Mouse (Mus musculus) brown adipose tissue, adult 24 weeks (tissue): ENCODE data around the gene Lrrc3. TPM values are rescaled to one million over a fixed set of nuclear protein-coding genes. Genes with fewer than 3 reads are reported as not detected.
"Not testable (repeated sequence)": the region's sequence is repeated elsewhere in the genome, so short reads cannot be mapped to it uniquely, and the experiment has no call there.

Source experiments
- H3K27ac ChIP-seq: fragments of 200-500 bp; replicated peaks from 2 replicates; pipeline ENCODE4 v1.5.1; 2012; ENCODE audit warnings: low read depth, mild to moderate bottlenecking, low read length
- H3K4me1 ChIP-seq: fragments of 200-500 bp; 2 replicates; pipeline ENCODE4 v1.6.1; 2012; ENCODE audit warnings: low read length, mixed read lengths; ENCODE audit not compliant: control insufficient read depth, insufficient read depth, insufficient read length
- H3K4me3 ChIP-seq: fragments of 200-500 bp; 2 replicates; pipeline ENCODE4 v1.5.1; 2012; ENCODE audit warnings: low read depth, mild to moderate bottlenecking, low read length, moderate library complexity; ENCODE audit not compliant: insufficient read depth
- polyA plus RNA-seq: library from polyadenylated mRNA; stranded (reverse); fragments of >200 nt; gene quantifications from 2 replicates; pipeline ENCODE4 v1.2.4, GENCODE M21; 2012; ENCODE audit not compliant: missing spikeins, insufficient read depth, insufficient read length

Lrrc3 gene
- 0.33 TPM in 1 of 2 replicates, not detected in the other for polyA plus RNA-seq

DNA sequence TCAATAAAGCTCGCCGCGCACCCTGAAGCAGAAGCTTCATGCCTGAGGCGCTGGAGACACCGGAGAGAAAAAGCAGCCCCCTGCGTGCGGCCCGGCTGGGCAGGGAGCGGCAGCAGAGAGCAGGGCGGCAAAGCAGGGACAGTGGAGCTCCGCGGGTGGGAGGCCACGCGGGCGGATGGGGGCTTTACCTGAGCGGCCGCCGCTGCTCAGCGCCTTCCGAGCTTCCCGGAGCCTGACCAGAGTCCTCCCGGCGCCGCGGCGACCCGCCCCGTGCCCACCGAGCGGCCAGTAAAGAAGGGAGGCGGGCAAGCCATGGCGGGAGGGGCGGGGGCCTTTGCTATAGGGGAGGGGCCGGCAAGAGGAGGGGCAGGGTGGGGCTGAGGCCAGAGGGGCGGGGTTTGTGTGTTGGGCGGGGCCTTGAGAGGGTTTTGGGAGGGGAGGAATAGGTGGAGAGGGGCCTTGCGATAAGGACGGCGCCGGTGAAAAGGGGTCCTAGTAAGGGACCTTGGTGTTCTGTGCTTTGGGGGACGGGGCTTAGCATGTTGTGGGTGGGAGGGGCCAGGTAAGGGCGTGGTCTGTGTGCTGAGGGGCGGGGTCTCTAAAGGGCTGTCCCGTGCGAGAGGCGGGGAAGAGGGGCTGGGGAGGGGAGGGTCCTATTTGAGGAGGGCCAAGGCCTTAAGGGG lies at the start of gene Lrrc3:
TSS of gene Lrrc3 (minus strand) at position 326 of the 683 bp plus-strand sequence.
- Histone ChIP-seq H3K27ac (no peak within 1 kb of the TSS), H3K4me1 (no peaks in the 10 kb centered on the region; the same call in 1 of the 2 replicates), H3K4me3 (peak within 1 kb of the TSS; percentile 55)

- H3K27ac ChIP-seq, H3K4me1 ChIP-seq, H3K4me3 ChIP-seq: not testable (repeated sequence)
Observed at GRCm38 (mm10) chr10:77950468-77950867, 48.1 kb upstream of the Lrrc3 start.

- H3K27ac ChIP-seq = no peak overlapping the region
- no peak overlapping the region for H3K4me3 ChIP-seq
- H3K4me1 ChIP-seq = no peaks in the 10 kb centered on the region
Observed at GRCm38 (mm10) chr10:77939685-77940084, 37.3 kb upstream of the Lrrc3 start.

- Histone ChIP-seq H3K4me3 (no peak overlapping the region), H3K27ac (no peak overlapping the region), H3K4me1 (no peaks in the 10 kb centered on the region)
Observed at GRCm38 (mm10) chr10:77927375-77927774, 25.0 kb upstream of the Lrrc3 start.

DNA sequence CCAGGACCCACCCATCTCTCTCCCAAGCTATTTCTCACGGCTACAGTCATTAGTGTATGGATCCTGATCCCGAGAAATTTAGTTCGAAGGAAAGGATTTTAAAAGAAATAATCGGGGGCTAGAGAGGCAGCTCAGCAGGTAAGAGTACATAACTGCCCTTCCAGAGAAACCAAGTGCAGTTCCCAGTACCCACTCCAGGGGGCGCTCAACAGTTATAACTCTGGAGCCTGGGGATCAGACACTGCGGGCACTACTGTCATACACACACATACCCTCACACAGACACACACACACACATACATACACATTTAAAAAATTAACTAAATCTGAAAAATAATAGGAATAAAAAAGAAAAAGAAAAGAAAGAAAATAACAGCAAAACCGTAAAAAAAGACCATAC lies 23.8 kb upstream of the Lrrc3 start:
- no peak overlapping the region for H3K27ac ChIP-seq
- H3K4me1 ChIP-seq = no peaks in the 10 kb centered on the region
- H3K4me3 ChIP-seq = no peak overlapping the region

DNA sequence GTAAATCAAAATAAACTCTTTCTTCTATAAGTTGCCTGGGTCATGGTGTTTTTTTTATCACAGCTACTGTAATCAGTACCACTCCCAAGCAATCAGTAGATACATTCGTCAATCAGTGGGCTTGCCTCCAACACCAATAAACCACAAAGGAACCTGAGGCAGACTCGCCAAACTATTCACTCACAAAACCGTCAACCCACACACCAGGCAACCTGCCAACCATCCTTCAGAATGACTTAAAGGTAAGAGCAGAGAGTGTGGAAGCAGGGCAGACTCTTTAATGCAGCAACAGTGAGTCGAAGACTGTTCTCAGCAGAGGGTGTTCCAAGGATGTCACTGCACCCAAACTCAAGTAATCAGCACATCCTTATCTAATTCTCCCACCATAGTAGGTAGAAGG lies 20.3 kb upstream of the Lrrc3 start:
- H3K4me1 ChIP-seq = no peaks in the 10 kb centered on the region
- no peak overlapping the region for H3K27ac ChIP-seq
- no peak overlapping the region for H3K4me3 ChIP-seq

DNA sequence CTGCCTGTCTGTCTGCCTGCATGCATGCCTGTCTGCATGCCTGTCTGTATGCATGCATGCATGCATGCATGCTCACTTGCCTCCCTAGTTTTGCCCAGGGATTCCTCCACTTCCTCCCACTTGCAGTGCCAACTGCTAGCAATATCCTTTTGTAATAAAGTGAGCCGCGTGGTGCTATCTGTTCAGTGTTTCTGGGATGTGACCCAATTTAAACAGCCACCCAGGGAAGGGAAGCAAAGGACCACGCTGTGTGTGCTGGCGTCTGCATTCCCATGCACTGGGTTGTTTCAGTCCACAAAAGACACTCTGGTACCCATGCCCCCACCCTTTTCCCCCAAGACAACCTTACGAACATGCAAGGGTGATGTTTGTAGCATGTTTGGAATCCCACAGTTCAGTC lies 18.7 kb upstream of the Lrrc3 start:
- Histone ChIP-seq H3K27ac (no peak overlapping the region), H3K4me3 (no peak overlapping the region), H3K4me1 (no peaks in the 10 kb centered on the region)

GRCm38 (mm10) chr10:77916636-77917335 lies 14.4 kb upstream of the Lrrc3 start:
- Histone ChIP-seq H3K27ac (no peak overlapping the region), H3K4me3 (no peak overlapping the region), H3K4me1 (0 out of 2 replicates have a peak, but pooled peaks cover 3% of the 10 kb centered on the region)

DNA sequence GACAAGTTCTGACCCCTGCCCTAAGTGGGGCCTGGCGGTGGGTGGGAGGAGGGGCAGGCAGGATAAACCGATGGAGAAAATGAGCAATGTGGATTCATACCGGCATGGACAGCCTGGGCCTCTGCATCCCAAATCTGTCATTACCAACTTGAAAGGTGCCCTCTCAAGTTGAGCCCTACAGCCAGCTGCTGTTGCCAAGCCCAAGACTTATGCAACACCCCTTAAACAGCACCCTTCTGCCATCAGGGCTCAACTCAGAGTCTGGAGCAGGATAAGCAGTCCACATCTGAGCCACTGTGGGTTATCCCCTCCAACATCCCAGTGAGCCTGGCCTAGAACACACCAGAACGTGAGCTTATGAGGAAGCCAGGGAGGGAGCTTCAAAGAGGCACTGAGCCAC lies 11.0 kb upstream of the Lrrc3 start:
- Histone ChIP-seq H3K4me1 (0 out of 2 replicates have a peak, but pooled peaks cover 3% of the 10 kb centered on the region), H3K4me3 (no peak overlapping the region), H3K27ac (no peak overlapping the region)

- Histone ChIP-seq H3K4me1 (0 out of 2 replicates have a peak, but pooled peaks cover 3% of the 10 kb centered on the region), H3K27ac (no peak overlapping the region), H3K4me3 (no peak overlapping the region)
Observed at GRCm38 (mm10) chr10:77912605-77913004, 10.3 kb upstream of the Lrrc3 start.

DNA sequence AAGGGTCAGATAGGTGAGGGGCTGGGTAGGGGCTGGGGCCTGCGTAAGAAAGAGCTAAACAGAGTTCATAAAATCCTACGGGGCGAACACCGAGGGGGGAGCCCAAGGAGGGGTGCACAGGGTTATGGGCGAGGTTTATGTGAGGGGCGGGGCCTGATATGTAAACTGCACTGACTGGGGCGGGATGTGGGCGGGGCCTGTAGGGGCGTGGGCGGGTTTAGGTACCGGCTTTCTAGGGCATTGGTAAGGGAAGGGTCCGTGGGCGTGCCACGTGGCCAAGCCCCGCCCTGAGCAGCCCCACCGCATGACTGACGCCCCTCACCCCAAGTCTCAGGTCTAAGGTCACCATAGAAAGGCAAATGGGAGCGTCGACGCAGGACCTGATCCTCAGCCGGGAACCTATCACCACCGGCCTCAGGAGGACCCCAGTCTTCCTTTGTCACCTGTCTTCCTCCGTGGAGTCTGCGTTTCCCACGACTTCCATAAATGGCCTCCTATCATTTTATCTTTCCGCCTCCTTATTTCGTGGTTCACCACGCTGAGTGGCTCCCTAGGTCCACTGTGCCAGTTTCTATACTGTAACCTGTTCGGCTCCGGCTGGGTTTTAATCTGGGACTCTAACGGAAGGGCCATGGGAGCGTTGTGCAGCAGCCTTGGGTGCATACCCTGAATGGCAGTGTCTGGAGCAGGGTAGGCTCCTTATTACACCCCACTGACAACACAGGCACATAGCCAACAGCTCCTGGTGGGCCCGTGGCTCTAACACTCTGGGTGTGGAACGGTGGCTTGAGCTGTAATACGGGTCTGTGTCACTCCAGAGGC lies 769 bp upstream of the Lrrc3 start:
- Histone ChIP-seq H3K27ac (no peak overlapping the region), H3K4me1 (no peaks in the 10 kb centered on the region; the same call in 1 of the 2 replicates), H3K4me3 (no peak overlapping the region)

DNA sequence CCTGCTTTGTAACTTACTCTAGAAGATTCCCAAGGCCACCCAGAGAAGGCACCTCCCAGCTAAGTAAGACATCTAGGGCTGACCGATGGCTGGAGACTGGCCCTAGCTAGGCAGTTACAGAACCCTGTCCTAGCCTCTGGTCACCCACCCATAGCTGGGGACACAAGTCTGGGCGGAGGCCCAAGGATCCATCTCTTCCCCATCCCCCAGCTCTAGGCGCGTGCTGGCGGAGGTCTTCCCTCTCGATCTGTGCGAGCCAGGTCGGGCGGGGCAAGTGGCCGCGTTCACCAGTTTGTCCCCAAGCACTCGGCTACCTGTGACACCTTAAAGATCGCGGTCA lies 495 bp downstream of the Lrrc3 start:
- H3K4me1 ChIP-seq = no peaks in the 10 kb centered on the region; the same call in 1 of the 2 replicates
- H3K27ac ChIP-seq = no peak overlapping the region

GRCm38 (mm10) chr10:77900903-77901818 lies 1.2 kb downstream of the Lrrc3 start:
- H3K27ac ChIP-seq = no peak overlapping the region
- no peak overlapping the region for H3K4me3 ChIP-seq

More for the DNA sequence above, 495 bp downstream of the Lrrc3 start:
- H3K4me3 ChIP-seq = peak overlapping the region; percentile 55

DNA sequence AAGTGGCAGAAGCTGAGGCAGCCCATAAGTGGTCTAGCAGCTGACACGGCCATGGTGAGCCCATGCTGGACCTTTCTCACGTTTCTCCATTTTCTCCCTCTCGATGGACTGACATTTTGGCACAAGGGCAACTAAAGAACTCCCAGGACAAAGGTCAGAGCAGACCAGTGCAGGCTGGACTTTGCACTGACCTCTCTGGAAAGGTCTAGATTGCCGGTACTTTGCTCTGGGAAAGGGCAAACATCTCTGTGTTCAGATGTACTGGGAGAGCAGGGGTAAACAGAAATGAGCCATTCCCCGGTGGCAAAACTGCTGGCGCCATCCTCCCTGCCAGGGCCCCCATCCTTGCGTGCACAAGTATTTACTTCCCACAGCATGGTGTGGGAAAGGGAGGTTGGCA lies 2.2 kb downstream of the Lrrc3 start:
- H3K4me1 ChIP-seq = no peaks in the 10 kb centered on the region; the same call in 1 of the 2 replicates
- no peak overlapping the region for H3K27ac ChIP-seq
- H3K4me3 ChIP-seq = no peak overlapping the region

More at GRCm38 (mm10) chr10:77900903-77901818, 1.2 kb downstream of the Lrrc3 start:
- no peaks in the 10 kb centered on the region; the same call in 1 of the 2 replicates for H3K4me1 ChIP-seq
